Mouse (Mus musculus) stomach, postnatal 0 days (tissue): ENCODE data around the gene Naa50.

Experiments
- CTCF ChIP-seq: IDR thresholded peaks from 2 replicates; pipeline ENCODE4 v1.5.1; 2016; ENCODE audit warnings: antibody characterized with exemption, low read depth, mild to moderate bottlenecking, moderate library complexity
- EP300 ChIP-seq: optimal IDR thresholded peaks from 2 replicates; pipeline ENCODE3; 2016; ENCODE audit warnings: antibody characterized with exemption

DNA sequence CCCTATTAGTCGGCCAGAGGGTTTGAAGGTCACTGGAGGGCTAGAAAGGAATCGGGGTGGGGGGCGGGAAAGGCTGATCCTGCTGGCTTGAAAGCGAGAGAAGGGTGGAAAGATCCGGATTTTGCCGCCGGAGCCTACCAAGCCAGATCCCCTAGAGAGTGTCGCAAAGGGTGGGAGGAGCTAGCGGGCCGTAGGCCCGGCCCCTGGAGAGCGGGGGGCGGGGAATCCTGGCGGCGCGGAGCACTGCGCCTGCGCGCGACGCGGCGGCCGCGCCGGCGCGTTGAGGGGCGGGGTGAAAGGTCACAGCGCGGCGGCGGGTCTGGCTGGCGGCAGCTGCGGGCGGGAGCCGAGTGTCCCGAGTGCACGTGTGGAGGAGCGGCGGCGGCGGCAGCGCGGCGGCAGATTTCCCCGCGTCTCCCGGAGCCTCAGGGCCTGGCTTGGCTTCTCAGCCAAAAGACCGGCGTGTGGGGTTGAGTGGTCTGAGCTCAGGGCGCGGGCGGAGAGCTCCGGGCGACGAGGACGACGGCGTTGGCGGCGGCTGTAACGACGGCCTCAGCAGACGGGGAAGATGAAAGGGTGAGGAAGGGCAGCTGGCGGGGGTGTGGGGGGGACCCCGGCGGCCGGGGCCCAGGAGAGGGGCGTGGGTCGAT lies at the start of gene Naa50, which contains the start of gene Atp6v1a:
- no peak for TF ChIP-seq CTCF
- no peak for TF ChIP-seq EP300
